Mouse (Mus musculus): ENCODE results near the gene Vsx1. TPM values are rescaled to one million over a fixed set of nuclear protein-coding genes. Genes with fewer than 3 reads are reported as not detected.

Gene Vsx1
- total and polyA plus RNA-seq, 2 experiments from 2014 or later: not detected

GRCm38 (mm10) chr2:150655290-150655689 is 33.9 kb downstream of the Vsx1 start:
- Histone ChIP-seq H3K9me3 (replicated peaks; ENCODE audit: control insufficient read depth, low read length) (0 out of 2 replicates have a peak, but pooled peaks cover 4% of the 10 kb centered on the region), H3K4me2 (ENCODE audit: low read depth, low read length) (no peak overlapping the region), H3K9ac (replicated peaks; ENCODE audit: low read depth, low read length) (no peak overlapping the region), H3K4me1 (ENCODE audit: control insufficient read depth, insufficient read depth) (peaks cover 9% of the 10 kb centered on the region; the same call in 1 of the 2 replicates), H3K27ac (ENCODE audit: low read depth) (no peak overlapping the region), H3K4me3 (ENCODE audit: low read depth, low read length) (no peak overlapping the region), H3K36me3 (replicated peaks; ENCODE audit: control insufficient read depth, insufficient read depth, low read length) (0 out of 2 replicates have a peak, but pooled peaks cover 4% of the 10 kb centered on the region), H3K27me3 (ENCODE audit: control insufficient read depth, insufficient read depth, low read length) (no peaks in the 10 kb centered on the region)
- TF ChIP-seq CTCF (IDR thresholded peaks at IDR 0.05; ENCODE audit: low read depth) (no peak), EP300 (IDR thresholded peaks at IDR 0.05; ENCODE audit: low read depth) (no peak)
- 58% methylated on average over 6 of the region's 6 CpGs for WGBS
- no peak for DNase-seq (ENCODE audit: low spot score)
- ATAC-seq (ENCODE audit: insufficient read depth, low read depth): no peak

GRCm38 (mm10) chr2:150654814-150655213 is 34.3 kb downstream of the Vsx1 start:
- no peak overlapping the region for H3K9ac ChIP-seq (replicated peaks; ENCODE audit: low read depth, low read length)
- 89% methylated on average over 2 of the region's 2 CpGs for WGBS
- TF ChIP-seq EP300 (IDR thresholded peaks at IDR 0.05; ENCODE audit: low read depth): no peak
- TF ChIP-seq CTCF (IDR thresholded peaks at IDR 0.05; ENCODE audit: low read depth): no peak
- peaks cover 9% of the 10 kb centered on the region; the same call in 1 of the 2 replicates for H3K4me1 ChIP-seq (ENCODE audit: control insufficient read depth, insufficient read depth)
- H3K27ac ChIP-seq (ENCODE audit: low read depth): no peak overlapping the region
- H3K36me3 ChIP-seq (replicated peaks; ENCODE audit: control insufficient read depth, insufficient read depth, low read length): 0 out of 2 replicates have a peak, but pooled peaks cover 4% of the 10 kb centered on the region
- no peak overlapping the region for H3K4me2 ChIP-seq (ENCODE audit: low read depth, low read length)
- no peak overlapping the region for H3K4me3 ChIP-seq (ENCODE audit: low read depth, low read length)
- no peaks in the 10 kb centered on the region for H3K27me3 ChIP-seq (ENCODE audit: control insufficient read depth, insufficient read depth, low read length)
- ATAC-seq (ENCODE audit: insufficient read depth, low read depth) (no peak), DNase-seq (ENCODE audit: low spot score) (no peak)
- 0 out of 2 replicates have a peak, but pooled peaks cover 4% of the 10 kb centered on the region for H3K9me3 ChIP-seq (replicated peaks; ENCODE audit: control insufficient read depth, low read length)

- 56% methylated on average over 9 of the region's 9 CpGs for WGBS
- DNase-seq (ENCODE audit: low spot score) (no peak), ATAC-seq (ENCODE audit: insufficient read depth, low read depth) (no peak)
- peak overlapping the region; percentile 61; the same call in 1 of the 2 replicates for H3K27ac ChIP-seq (ENCODE audit: low read depth)
- H3K4me1 ChIP-seq (ENCODE audit: control insufficient read depth, insufficient read depth): peaks cover 9% of the 10 kb centered on the region; the same call in 1 of the 2 replicates
- H3K9ac ChIP-seq (replicated peaks; ENCODE audit: low read depth, low read length): peak overlapping the region; percentile 37; the same call in 1 of the 2 replicates
- no peak overlapping the region for H3K4me2 ChIP-seq (ENCODE audit: low read depth, low read length)
- H3K27me3 ChIP-seq (ENCODE audit: control insufficient read depth, insufficient read depth, low read length): no peaks in the 10 kb centered on the region
- TF ChIP-seq CTCF (IDR thresholded peaks at IDR 0.05; ENCODE audit: low read depth): no peak
- TF ChIP-seq EP300 (IDR thresholded peaks at IDR 0.05; ENCODE audit: low read depth): no peak
- H3K4me3 ChIP-seq (ENCODE audit: low read depth, low read length): no peak overlapping the region
- H3K9me3 ChIP-seq (replicated peaks; ENCODE audit: control insufficient read depth, low read length): 0 out of 2 replicates have a peak, but pooled peaks cover 4% of the 10 kb centered on the region
- H3K36me3 ChIP-seq (replicated peaks; ENCODE audit: control insufficient read depth, insufficient read depth, low read length): no peaks in the 10 kb centered on the region
These were observed 37.8 kb downstream of the Vsx1 start for GRCm38 (mm10) chr2:150651366-150651765.

GRCm38 (mm10) chr2:150650511-150651074 is 38.6 kb downstream of the Vsx1 start:
- 0 out of 2 replicates have a peak overlapping the region, but pooled peaks have one; percentile 12 for H3K4me2 ChIP-seq (ENCODE audit: low read depth, low read length)
- TF ChIP-seq EP300 (IDR thresholded peaks at IDR 0.05; ENCODE audit: low read depth) (no peak), CTCF (IDR thresholded peaks at IDR 0.05; ENCODE audit: low read depth) (no peak)
- H3K27ac ChIP-seq (ENCODE audit: low read depth): peak overlapping the region; percentile 61
- DNase-seq (ENCODE audit: low spot score): no peak
- H3K27me3 ChIP-seq (ENCODE audit: control insufficient read depth, insufficient read depth, low read length): no peaks in the 10 kb centered on the region
- H3K4me3 ChIP-seq (ENCODE audit: low read depth, low read length): no peak overlapping the region
- H3K4me1 ChIP-seq (ENCODE audit: control insufficient read depth, insufficient read depth): peaks cover 9% of the 10 kb centered on the region; the same call in 1 of the 2 replicates
- H3K36me3 ChIP-seq (replicated peaks; ENCODE audit: control insufficient read depth, insufficient read depth, low read length): no peaks in the 10 kb centered on the region
- 0 out of 2 replicates have a peak, but pooled peaks cover 3% of the 10 kb centered on the region for H3K9me3 ChIP-seq (replicated peaks; ENCODE audit: control insufficient read depth, low read length)
- H3K9ac ChIP-seq (replicated peaks; ENCODE audit: low read depth, low read length): peak overlapping the region; percentile 37; the same call in 1 of the 2 replicates
- ATAC-seq (ENCODE audit: insufficient read depth, low read depth): peak; percentile 76
- 9% methylated on average over 7 of the region's 7 CpGs for WGBS

- Histone ChIP-seq H3K4me3 (ENCODE audit: low read depth, low read length) (no peak overlapping the region), H3K36me3 (replicated peaks; ENCODE audit: control insufficient read depth, insufficient read depth, low read length) (no peaks in the 10 kb centered on the region), H3K4me1 (ENCODE audit: control insufficient read depth, insufficient read depth) (peaks cover 9% of the 10 kb centered on the region; the same call in 1 of the 2 replicates), H3K9ac (replicated peaks; ENCODE audit: low read depth, low read length) (no peak overlapping the region), H3K9me3 (replicated peaks; ENCODE audit: control insufficient read depth, low read length) (no peaks in the 10 kb centered on the region), H3K4me2 (ENCODE audit: low read depth, low read length) (no peak overlapping the region), H3K27me3 (ENCODE audit: control insufficient read depth, insufficient read depth, low read length) (no peaks in the 10 kb centered on the region), H3K27ac (ENCODE audit: low read depth) (no peak overlapping the region)
- TF ChIP-seq EP300 (IDR thresholded peaks at IDR 0.05; ENCODE audit: low read depth) (no peak), CTCF (IDR thresholded peaks at IDR 0.05; ENCODE audit: low read depth) (no peak)
- no peak for DNase-seq (ENCODE audit: low spot score)
- no peak for ATAC-seq (ENCODE audit: insufficient read depth, low read depth)
- WGBS: 57% methylated on average over 13 of the region's 13 CpGs
These were observed 40.8 kb downstream of the Vsx1 start for GRCm38 (mm10) chr2:150648300-150648895.

Data from heart, postnatal 0 days (tissue).